Mouse (Mus musculus): ENCODE data around the gene Ppp1r21. TPM values are rescaled to one million over a fixed set of nuclear protein-coding genes. Genes with fewer than 3 reads are reported as not detected.

Ppp1r21 gene
- polyA plus RNA-seq, 1 experiment from 2014 or later: 9.7 TPM

DNA sequence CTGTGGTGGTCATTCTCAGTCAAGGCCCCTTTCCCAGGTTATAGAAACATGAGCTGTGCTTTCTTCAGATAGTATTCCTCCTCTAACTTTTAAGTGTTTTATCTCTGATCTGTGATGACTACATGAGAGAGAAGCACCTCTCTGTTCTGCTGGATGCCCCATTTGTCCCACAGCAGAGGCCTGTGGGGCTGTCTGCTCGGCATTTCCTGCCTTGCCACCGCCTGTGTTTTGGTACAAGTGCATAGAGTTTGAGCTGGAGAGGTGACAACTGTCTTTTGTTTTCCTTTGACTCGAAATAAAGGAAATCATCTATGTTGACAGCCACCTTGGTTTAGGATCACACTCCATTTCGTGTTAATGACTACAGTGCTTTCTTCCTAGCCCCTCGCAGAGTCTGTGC, 44.9 kb downstream of the Ppp1r21 start:
- Histone ChIP-seq H3K27ac (replicated peaks) (no peak overlapping the region), H3K4me3 (replicated peaks) (no peak overlapping the region), H3K9ac (no peak overlapping the region), H3K27me3 (no peaks in the 10 kb centered on the region), H3K4me1 (replicated peaks) (no peaks in the 10 kb centered on the region), H3K9me3 (replicated peaks) (no peaks in the 10 kb centered on the region), H3K36me3 (replicated peaks) (peaks cover 63% of the 10 kb centered on the region), H3K4me2 (no peak overlapping the region)
- ATAC-seq (ENCODE audit: insufficient read depth): no peak
- 58% methylated on average over 5 of the region's 5 CpGs for WGBS (ENCODE audit: insufficient replicate concordance)

DNA sequence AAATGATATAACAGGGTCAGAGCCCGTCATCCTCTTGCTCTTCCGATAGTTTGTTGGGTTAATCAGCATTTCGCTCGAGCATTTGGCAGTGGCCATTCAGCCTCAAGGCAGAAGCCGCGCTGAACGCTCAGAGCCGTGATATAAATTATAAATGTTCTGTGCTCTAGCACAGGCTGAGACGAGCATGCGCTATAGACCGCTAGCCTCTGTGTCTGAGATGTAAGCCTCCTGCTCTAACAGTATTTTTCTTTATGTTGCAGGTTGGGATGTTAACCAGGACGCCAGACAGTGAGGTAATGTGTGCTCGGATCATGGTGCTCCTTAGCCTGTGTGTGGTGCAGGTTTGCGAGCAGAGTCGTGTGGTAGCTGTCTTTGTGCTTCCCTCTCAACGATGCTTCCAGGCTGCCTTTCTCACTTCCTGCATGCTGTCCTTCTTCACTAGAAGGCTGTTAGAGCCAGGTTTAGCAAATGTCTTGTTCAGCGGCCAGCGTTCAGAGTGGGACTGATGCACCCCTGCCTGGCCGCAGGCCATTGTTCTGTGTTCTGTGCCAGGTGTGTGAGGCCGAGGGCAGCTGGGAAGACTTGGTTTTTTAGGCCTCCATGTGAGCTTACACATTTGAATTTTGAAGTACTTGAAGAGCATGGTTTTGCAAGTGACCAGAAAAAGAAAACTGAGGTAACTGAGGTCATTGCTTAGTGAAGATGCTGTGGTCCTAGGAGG, 48.8 kb downstream of the Ppp1r21 start:
- Histone ChIP-seq H3K4me1 (replicated peaks) (no peaks in the 10 kb centered on the region), H3K4me3 (replicated peaks) (no peak overlapping the region), H3K27ac (replicated peaks) (no peak overlapping the region), H3K4me2 (no peak overlapping the region), H3K9ac (no peak overlapping the region), H3K9me3 (replicated peaks) (no peaks in the 10 kb centered on the region), H3K36me3 (replicated peaks) (peaks cover 58% of the 10 kb centered on the region), H3K27me3 (no peaks in the 10 kb centered on the region)
- no peak for ATAC-seq (ENCODE audit: insufficient read depth)
- 80% methylated on average over 20 of the region's 20 CpGs for WGBS (ENCODE audit: insufficient replicate concordance)

DNA sequence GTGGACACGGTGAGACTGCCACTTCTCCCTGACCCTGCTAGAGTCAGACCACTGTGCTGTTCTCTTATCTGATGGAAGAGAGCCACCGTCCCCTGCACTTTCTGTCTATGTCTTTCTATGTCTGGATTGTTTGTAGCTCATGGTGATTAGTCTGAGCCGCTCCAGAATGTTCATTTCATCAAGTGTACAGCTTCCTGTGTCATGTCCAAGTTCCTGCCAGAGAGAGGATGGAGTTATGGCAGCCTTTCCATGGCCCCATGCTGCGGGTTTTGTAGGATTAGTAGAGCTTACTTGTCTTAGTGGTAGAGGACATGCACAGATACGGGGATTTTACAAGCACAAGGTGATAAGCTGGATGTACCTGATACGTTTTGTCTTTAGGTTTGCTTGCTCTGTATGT, 50.6 kb downstream of the Ppp1r21 start:
- no peaks in the 10 kb centered on the region for H3K27me3 ChIP-seq
- 68% methylated on average over 6 of the region's 6 CpGs for WGBS (ENCODE audit: insufficient replicate concordance)

DNA sequence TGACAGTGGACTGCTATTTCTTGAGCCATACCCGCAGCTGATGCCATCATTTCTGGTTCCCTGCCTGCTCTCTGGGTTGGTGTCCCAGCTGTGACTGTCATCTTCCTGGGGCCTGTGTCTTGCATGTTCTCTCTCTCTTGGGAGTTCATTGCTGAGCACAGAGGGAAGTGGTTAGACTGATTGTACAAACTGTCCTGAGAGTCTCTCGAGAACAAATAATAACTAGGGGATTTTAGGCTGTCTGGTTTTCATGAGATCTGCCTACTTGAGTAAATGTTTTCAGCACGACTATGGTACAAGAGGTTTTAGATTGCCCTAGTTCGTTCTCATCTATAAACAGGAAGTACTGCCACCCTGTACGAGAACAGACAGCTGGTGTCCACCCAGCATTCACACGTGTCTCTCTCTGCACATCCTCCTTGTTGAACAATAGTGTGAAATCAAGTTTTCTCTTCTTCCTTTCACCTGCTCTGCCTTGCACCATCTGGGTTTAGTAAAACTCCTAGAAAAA, 51.6 kb downstream of the Ppp1r21 start:
- Histone ChIP-seq H3K27me3 (no peaks in the 10 kb centered on the region), H3K4me2 (no peak overlapping the region), H3K4me1 (replicated peaks) (no peaks in the 10 kb centered on the region), H3K9ac (no peak overlapping the region), H3K4me3 (replicated peaks) (no peak overlapping the region), H3K9me3 (replicated peaks) (no peaks in the 10 kb centered on the region), H3K27ac (replicated peaks) (no peak overlapping the region), H3K36me3 (replicated peaks) (peaks cover 75% of the 10 kb centered on the region)
- ATAC-seq (ENCODE audit: insufficient read depth): no peak
- WGBS (ENCODE audit: insufficient replicate concordance): 43% methylated on average over 6 of the region's 6 CpGs

More for the DNA sequence above, 50.6 kb downstream of the Ppp1r21 start:
- Histone ChIP-seq H3K36me3 (replicated peaks) (peaks cover 76% of the 10 kb centered on the region), H3K9ac (no peak overlapping the region), H3K27ac (replicated peaks) (no peak overlapping the region), H3K4me1 (replicated peaks) (no peaks in the 10 kb centered on the region), H3K4me3 (replicated peaks) (no peak overlapping the region), H3K9me3 (replicated peaks) (no peaks in the 10 kb centered on the region), H3K4me2 (no peak overlapping the region)
- ATAC-seq (ENCODE audit: insufficient read depth): no peak

DNA sequence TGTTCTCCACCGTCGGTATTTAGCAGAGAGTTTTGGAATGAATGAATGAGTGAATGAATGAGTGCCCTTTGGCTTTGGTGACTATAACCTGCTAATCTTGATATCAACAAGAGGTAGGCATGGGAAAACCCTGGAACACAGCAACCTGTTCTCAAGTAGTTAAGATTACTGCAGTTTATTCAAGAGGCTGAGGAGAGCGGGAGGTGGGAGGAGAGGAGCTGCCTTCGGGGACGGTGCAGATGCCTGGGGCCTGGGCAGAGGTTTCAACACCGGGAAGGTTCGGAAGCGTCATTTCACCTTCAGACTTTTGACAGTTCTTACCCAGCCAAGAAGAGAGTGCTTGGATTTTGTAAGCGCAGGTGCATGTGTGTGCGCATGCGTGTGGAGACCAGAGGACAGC, 53.1 kb downstream of the Ppp1r21 start:
- Histone ChIP-seq H3K4me1 (replicated peaks) (no peaks in the 10 kb centered on the region), H3K9ac (no peak overlapping the region), H3K4me2 (no peak overlapping the region), H3K4me3 (replicated peaks) (no peak overlapping the region), H3K9me3 (replicated peaks) (no peaks in the 10 kb centered on the region), H3K27me3 (no peaks in the 10 kb centered on the region), H3K27ac (replicated peaks) (no peak overlapping the region), H3K36me3 (replicated peaks) (peaks cover 60% of the 10 kb centered on the region)
- 87% methylated on average over 11 of the region's 11 CpGs for WGBS (ENCODE audit: insufficient replicate concordance)
- no peak for ATAC-seq (ENCODE audit: insufficient read depth)

DNA sequence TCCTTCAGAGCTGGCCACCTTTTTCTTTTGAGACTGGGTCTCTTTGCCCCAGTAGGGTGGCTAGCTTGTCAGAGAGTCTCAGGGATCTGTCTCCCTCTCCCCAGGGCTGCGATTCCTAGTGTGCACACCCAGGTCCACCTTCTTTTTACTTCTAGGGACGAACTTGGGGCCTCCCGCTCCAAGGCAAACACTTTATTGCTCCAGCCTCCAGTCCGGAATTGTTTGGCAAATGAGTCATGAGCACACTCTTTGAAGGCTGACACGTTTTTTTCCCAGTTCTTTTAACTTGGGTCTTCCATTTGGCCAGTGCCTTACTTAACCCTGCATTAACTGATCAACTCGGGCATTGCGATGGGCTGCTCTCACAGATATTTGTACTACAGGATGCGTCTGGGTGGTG, 53.5 kb downstream of the Ppp1r21 start:
- ATAC-seq (ENCODE audit: insufficient read depth): no peak
- H3K36me3 ChIP-seq (replicated peaks): peaks cover 59% of the 10 kb centered on the region
- H3K9ac ChIP-seq: no peak overlapping the region
- H3K4me3 ChIP-seq (replicated peaks): no peak overlapping the region
- H3K4me1 ChIP-seq (replicated peaks): no peaks in the 10 kb centered on the region
- H3K4me2 ChIP-seq: no peak overlapping the region
- H3K9me3 ChIP-seq (replicated peaks): no peaks in the 10 kb centered on the region
- H3K27ac ChIP-seq (replicated peaks): no peak overlapping the region
- WGBS (ENCODE audit: insufficient replicate concordance): 72% methylated on average over 8 of the region's 8 CpGs
- H3K27me3 ChIP-seq: no peaks in the 10 kb centered on the region

DNA sequence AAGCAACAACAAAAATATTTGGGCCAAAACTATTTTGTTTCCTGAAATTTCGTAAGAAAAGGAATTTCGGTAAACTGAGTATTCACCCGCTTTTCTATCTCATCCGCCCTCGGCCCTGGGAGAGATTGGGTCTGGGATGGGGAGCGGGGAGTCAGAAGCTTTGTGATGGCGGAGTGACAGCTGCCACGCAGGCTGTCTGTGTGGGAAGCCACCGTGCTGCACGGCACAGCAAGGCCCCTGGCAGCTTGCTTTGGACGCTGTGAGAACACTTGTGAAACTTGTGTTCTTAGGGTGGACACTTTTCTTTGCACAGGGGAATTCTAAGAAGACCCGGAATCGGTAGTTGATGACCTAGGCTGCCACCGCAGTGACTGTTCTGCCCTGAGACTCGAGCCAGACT, 57.5 kb downstream of the Ppp1r21 start:
- WGBS (ENCODE audit: insufficient replicate concordance): 76% methylated on average over 15 of the region's 15 CpGs
- ATAC-seq (ENCODE audit: insufficient read depth): no peak
- Histone ChIP-seq H3K27me3 (no peaks in the 10 kb centered on the region), H3K9me3 (replicated peaks) (no peaks in the 10 kb centered on the region), H3K4me1 (replicated peaks) (no peaks in the 10 kb centered on the region), H3K9ac (no peak overlapping the region), H3K4me2 (no peak overlapping the region), H3K4me3 (replicated peaks) (no peak overlapping the region), H3K27ac (replicated peaks) (no peak overlapping the region), H3K36me3 (replicated peaks) (peaks cover 41% of the 10 kb centered on the region)

DNA sequence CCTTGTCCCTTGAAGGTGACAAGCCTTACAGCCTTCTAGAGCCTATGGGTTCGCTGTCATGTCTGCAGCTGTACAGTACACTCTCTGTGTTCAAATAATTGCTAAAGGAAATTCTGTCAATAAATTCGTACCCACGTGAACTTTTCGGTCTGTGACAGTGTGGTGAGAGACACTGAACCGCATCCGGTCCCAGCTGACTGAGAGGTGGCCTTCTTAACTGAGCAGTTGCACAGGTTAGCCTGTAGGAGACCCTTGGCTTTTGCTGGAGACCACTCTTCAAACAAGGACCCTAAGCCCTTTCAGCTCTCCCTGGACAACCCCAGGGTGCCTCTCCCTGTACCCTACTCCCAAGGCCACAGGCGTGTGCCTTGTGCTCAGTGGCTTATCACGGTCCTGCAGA, 58.3 kb downstream of the Ppp1r21 start:
- Histone ChIP-seq H3K4me2 (no peak overlapping the region), H3K36me3 (replicated peaks) (peaks cover 36% of the 10 kb centered on the region), H3K4me3 (replicated peaks) (no peak overlapping the region), H3K4me1 (replicated peaks) (no peaks in the 10 kb centered on the region), H3K9me3 (replicated peaks) (no peaks in the 10 kb centered on the region), H3K27me3 (no peaks in the 10 kb centered on the region), H3K9ac (no peak overlapping the region), H3K27ac (replicated peaks) (no peak overlapping the region)
- 72% methylated on average over 8 of the region's 8 CpGs for WGBS (ENCODE audit: insufficient replicate concordance)
- ATAC-seq (ENCODE audit: insufficient read depth): no peak

DNA sequence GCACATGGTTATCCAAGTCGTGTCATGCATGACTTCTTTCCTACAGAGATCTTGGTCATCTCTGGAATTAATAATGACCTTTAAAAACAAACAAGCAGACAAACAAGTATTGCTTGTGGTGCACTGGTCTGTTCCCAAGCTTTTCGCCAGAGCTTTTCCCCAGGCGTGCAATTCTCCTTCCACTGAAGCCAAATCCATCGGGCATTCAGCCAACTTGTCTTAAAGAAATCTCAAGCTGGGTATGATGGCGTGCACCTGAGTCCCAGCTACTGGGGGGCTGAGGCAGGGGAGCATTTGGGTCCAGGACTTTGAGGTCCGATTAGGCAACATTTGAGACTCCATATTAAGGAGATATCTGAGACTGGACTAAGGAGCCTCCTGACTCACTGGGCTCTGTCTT, 60.3 kb downstream of the Ppp1r21 start:
- H3K4me3 ChIP-seq (replicated peaks): no peak overlapping the region
- H3K27ac ChIP-seq (replicated peaks): no peak overlapping the region
- no peak overlapping the region for H3K9ac ChIP-seq
- no peaks in the 10 kb centered on the region for H3K4me1 ChIP-seq (replicated peaks)
- H3K27me3 ChIP-seq: no peaks in the 10 kb centered on the region
- WGBS (ENCODE audit: insufficient replicate concordance): 71% methylated on average over 6 of the region's 6 CpGs
- ATAC-seq (ENCODE audit: insufficient read depth): no peak
- H3K4me2 ChIP-seq: no peak overlapping the region
- peaks cover 19% of the 10 kb centered on the region for H3K36me3 ChIP-seq (replicated peaks)
- no peaks in the 10 kb centered on the region for H3K9me3 ChIP-seq (replicated peaks)

DNA sequence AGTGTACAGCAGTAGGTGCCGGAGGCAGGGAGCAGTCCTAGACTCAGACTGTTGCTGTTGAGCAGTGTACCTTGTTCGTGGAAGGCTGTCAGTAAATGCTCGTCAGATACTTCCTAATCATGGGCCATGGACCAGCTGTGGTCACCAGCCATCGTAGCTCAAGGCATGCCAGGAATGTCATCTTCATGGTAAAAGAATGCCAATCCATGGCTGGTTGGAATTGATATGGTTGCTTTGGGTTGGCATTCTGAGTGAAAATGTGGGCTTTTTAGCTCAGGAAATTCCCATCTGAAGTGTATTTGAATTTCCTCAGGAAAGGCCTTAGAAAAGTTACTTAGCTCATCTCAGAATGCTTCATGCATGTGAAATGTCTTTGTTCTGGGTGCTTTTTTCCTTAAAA, 65.2 kb downstream of the Ppp1r21 start:
- Histone ChIP-seq H3K9ac (no peak overlapping the region), H3K4me3 (replicated peaks) (no peak overlapping the region), H3K4me1 (replicated peaks) (peaks cover 3% of the 10 kb centered on the region), H3K27me3 (peaks cover 6% of the 10 kb centered on the region), H3K9me3 (replicated peaks) (no peaks in the 10 kb centered on the region), H3K36me3 (replicated peaks) (peaks cover 4% of the 10 kb centered on the region; the same call in 1 of the 2 replicates), H3K27ac (replicated peaks) (no peak overlapping the region), H3K4me2 (no peak overlapping the region)
- WGBS (ENCODE audit: insufficient replicate concordance): 55% methylated on average over 4 of the region's 4 CpGs
- no peak for ATAC-seq (ENCODE audit: insufficient read depth)

DNA sequence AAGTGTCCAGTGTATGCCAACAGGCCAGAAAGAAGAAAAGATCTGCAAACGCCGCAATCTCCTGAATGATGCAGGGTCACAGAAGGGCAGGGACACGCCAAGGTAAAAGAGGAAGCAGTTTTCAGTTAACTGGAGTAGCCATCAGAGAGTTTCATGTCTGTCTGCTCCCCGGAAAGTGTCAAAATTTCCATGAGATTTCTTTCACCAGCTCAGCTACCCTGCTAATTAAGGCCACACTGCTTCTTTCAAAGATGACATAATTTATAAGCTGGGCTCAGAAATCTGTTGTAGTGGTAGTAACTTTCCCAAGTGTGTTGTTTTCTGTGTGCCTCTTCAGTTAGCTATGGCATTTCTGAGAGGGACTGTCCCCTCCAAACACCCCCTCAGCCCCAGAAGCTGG, 66.2 kb downstream of the Ppp1r21 start:
- no peak for ATAC-seq (ENCODE audit: insufficient read depth)
- H3K27ac ChIP-seq (replicated peaks): no peak overlapping the region
- H3K9me3 ChIP-seq (replicated peaks): no peaks in the 10 kb centered on the region
- peaks cover 6% of the 10 kb centered on the region for H3K27me3 ChIP-seq
- no peak overlapping the region for H3K9ac ChIP-seq
- WGBS (ENCODE audit: insufficient replicate concordance): 41% methylated on average over 4 of the region's 4 CpGs
- no peaks in the 10 kb centered on the region; the same call in 1 of the 2 replicates for H3K36me3 ChIP-seq (replicated peaks)
- no peak overlapping the region for H3K4me2 ChIP-seq
- peaks cover 6% of the 10 kb centered on the region for H3K4me1 ChIP-seq (replicated peaks)
- no peak overlapping the region for H3K4me3 ChIP-seq (replicated peaks)
